8 mouse cellular contexts compared by ENCODE assay signal in genomic region chr11:48788311-48789089, GRCm38 (mm10). TPM values are rescaled to one million over a fixed set of nuclear protein-coding genes. Genes with fewer than 3 reads are reported as not detected.
A peak's percentile ranks its signal among the peaks of the same experiment; 100 is the strongest.
DNase-seq lines count a peak whose midpoint lies in the region; ATAC-seq and TF ChIP-seq lines count a peak whose summit lies in the region.

No protein-coding gene starts in this region.

- peaks cover 4% of the 10 kb centered on the region for H3K9me3 ChIP-seq in G1E (replicated peaks)
- H3K9me3 ChIP-seq in forebrain, embryonic 11.5 days (ENCODE audit: control insufficient read depth, low read length) = no peaks in the 10 kb centered on the region
- no peaks in the 10 kb centered on the region for H3K9me3 ChIP-seq in heart, postnatal 0 days (replicated peaks; ENCODE audit: control insufficient read depth, low read length)
- H3K9me3 ChIP-seq in liver, postnatal 0 days (ENCODE audit: low read length) = no peaks in the 10 kb centered on the region
- no peaks in the 10 kb centered on the region for H3K9me3 ChIP-seq in neural tube, embryonic 13.5 days

- H3K27me3 ChIP-seq in G1E (ENCODE audit: insufficient read depth, low read length) = no peaks in the 10 kb centered on the region
- H3K27me3 ChIP-seq in forebrain, embryonic 11.5 days (ENCODE audit: control insufficient read depth, insufficient read depth, low read length) = no peaks in the 10 kb centered on the region
- no peaks in the 10 kb centered on the region for H3K27me3 ChIP-seq in heart, postnatal 0 days (ENCODE audit: control insufficient read depth, insufficient read depth, low read length)
- H3K27me3 ChIP-seq in liver, postnatal 0 days (ENCODE audit: insufficient read depth, low read length) = no peaks in the 10 kb centered on the region
- no peaks in the 10 kb centered on the region for H3K27me3 ChIP-seq in neural tube, embryonic 13.5 days
- no peaks in the 10 kb centered on the region for H3K27me3 ChIP-seq in thymus, adult 2 months (ENCODE audit: control insufficient read depth, insufficient read depth, low read length)

- WGBS in forebrain, embryonic 11.5 days = 8% methylated on average over 16 of the region's 16 CpGs
- 7% methylated on average over 16 of the region's 16 CpGs for WGBS in heart, postnatal 0 days
- WGBS in liver, postnatal 0 days (ENCODE audit: insufficient replicate concordance) = 5% methylated on average over 16 of the region's 16 CpGs
- WGBS in neural tube, embryonic 13.5 days = 10% methylated on average over 16 of the region's 16 CpGs
- WGBS in thymus, adult 2 months = 3% methylated on average over 16 of the region's 16 CpGs

- no peak for ATAC-seq in G1E (ENCODE audit: extremely low read depth, insufficient number of reproducible peaks, low FRiP score, poor library complexity, severe bottlenecking)
- ATAC-seq in forebrain, embryonic 11.5 days (replicated peaks; ENCODE audit: low FRiP score) = peak; percentile 72
- ATAC-seq in heart, postnatal 0 days (ENCODE audit: insufficient read depth, low read depth) = peak; percentile 40; the same call in 1 of the 2 replicates
- peak; percentile 55 for ATAC-seq in liver, postnatal 0 days
- ATAC-seq in neural tube, embryonic 13.5 days (ENCODE audit: low read depth) = peak; percentile 84

- TF ChIP-seq POLR2A in thymus, adult 2 months (IDR thresholded peaks at IDR 0.05; ENCODE audit: control insufficient read depth, extremely low read depth, insufficient read depth, low read length, poor library complexity) = no peak

- H3K27ac ChIP-seq in forebrain, embryonic 11.5 days (ENCODE audit: low read depth, low read length) = no peak overlapping the region
- H3K27ac ChIP-seq in heart, postnatal 0 days (ENCODE audit: low read depth) = no peak overlapping the region
- peak overlapping the region; percentile 36 for H3K27ac ChIP-seq in liver, postnatal 0 days (ENCODE audit: low read depth)
- H3K27ac ChIP-seq in neural tube, embryonic 13.5 days (replicated peaks) = no peak overlapping the region
- peak overlapping the region; percentile 57; the same call in 1 of the 2 replicates for H3K27ac ChIP-seq in thymus, adult 2 months (ENCODE audit: control insufficient read depth, insufficient read depth, low read length)

- H3K36me3 ChIP-seq in G1E (replicated peaks) = peaks cover 3% of the 10 kb centered on the region
- no peaks in the 10 kb centered on the region for H3K36me3 ChIP-seq in forebrain, embryonic 11.5 days (ENCODE audit: control insufficient read depth, insufficient read depth, low read length)
- no peaks in the 10 kb centered on the region for H3K36me3 ChIP-seq in heart, postnatal 0 days (replicated peaks; ENCODE audit: control insufficient read depth, insufficient read depth, low read length)
- H3K36me3 ChIP-seq in liver, postnatal 0 days (replicated peaks; ENCODE audit: insufficient read depth, low read length) = no peaks in the 10 kb centered on the region
- no peaks in the 10 kb centered on the region for H3K36me3 ChIP-seq in neural tube, embryonic 13.5 days
- no peaks in the 10 kb centered on the region for H3K36me3 ChIP-seq in thymus, adult 2 months (ENCODE audit: control insufficient read depth, insufficient read depth, low read length)

- H3K4me2 ChIP-seq in forebrain, embryonic 11.5 days (ENCODE audit: low read depth, low read length, severe bottlenecking) = peak overlapping the region; percentile 50
- peak overlapping the region; percentile 59 for H3K4me2 ChIP-seq in heart, postnatal 0 days (ENCODE audit: low read depth, low read length)
- peak overlapping the region; percentile 71 for H3K4me2 ChIP-seq in liver, postnatal 0 days (ENCODE audit: low read depth, low read length)
- peak overlapping the region; percentile 54 for H3K4me2 ChIP-seq in neural tube, embryonic 13.5 days

- peak overlapping the region; percentile 49 for H3K9ac ChIP-seq in forebrain, embryonic 11.5 days (ENCODE audit: low read length)
- H3K9ac ChIP-seq in heart, postnatal 0 days (replicated peaks; ENCODE audit: low read depth, low read length) = 0 out of 2 replicates have a peak overlapping the region, but pooled peaks have one; percentile 7
- 0 out of 2 replicates have a peak overlapping the region, but pooled peaks have one; percentile 5 for H3K9ac ChIP-seq in liver, postnatal 0 days (replicated peaks)
- peak overlapping the region; percentile 69 for H3K9ac ChIP-seq in neural tube, embryonic 13.5 days

- DNase-seq in G1E (ENCODE audit: low spot score) = no peak
- DNase-seq in c-Kit-positive CD71-positive TER-119-positive erythroid progenitor cells, embryonic 14.5 days (ENCODE audit: low spot score) = peak; percentile 83
- peak; percentile 82 for DNase-seq in forebrain, embryonic 11.5 days (ENCODE audit: low spot score)
- DNase-seq in heart, postnatal 0 days (ENCODE audit: low spot score) = peak; percentile 86
- peak; percentile 82 to 92 for DNase-seq in kidney, postnatal 36 days
- DNase-seq in liver, postnatal 0 days = peak; percentile 82
- DNase-seq in thymus, adult 2 months = peak; percentile 68

- TF ChIP-seq CTCF in G1E (IDR thresholded peaks at IDR 0.05; ENCODE audit: low read depth, low read length) = peak; percentile 21; the same call in 1 of the 2 replicates
- TF ChIP-seq CTCF in heart, postnatal 0 days (IDR thresholded peaks at IDR 0.05; ENCODE audit: low read depth) = peak; percentile 68
- peak; percentile 83 for TF ChIP-seq CTCF in liver, postnatal 0 days (IDR thresholded peaks at IDR 0.05; ENCODE audit: low read depth)
- no peak for TF ChIP-seq CTCF in thymus, adult 2 months (IDR thresholded peaks at IDR 0.05; ENCODE audit: borderline replicate concordance, control insufficient read depth, extremely low read depth, insufficient read depth, low read length, poor library complexity)

- H3K4me3 ChIP-seq in G1E (ENCODE audit: low read depth, low read length) = peak overlapping the region; percentile 39; the same call in 1 of the 2 replicates
- H3K4me3 ChIP-seq in forebrain, embryonic 11.5 days (ENCODE audit: low read depth, low read length) = peak overlapping the region; percentile 33
- H3K4me3 ChIP-seq in heart, postnatal 0 days (ENCODE audit: low read depth, low read length) = peak overlapping the region; percentile 35
- peak overlapping the region; percentile 41 for H3K4me3 ChIP-seq in liver, postnatal 0 days (ENCODE audit: low read depth, low read length)
- peak overlapping the region; percentile 39 for H3K4me3 ChIP-seq in neural tube, embryonic 13.5 days
- peak overlapping the region; percentile 49 for H3K4me3 ChIP-seq in thymus, adult 2 months (ENCODE audit: control insufficient read depth, insufficient read depth, low read length)

- H3K4me1 ChIP-seq in G1E (ENCODE audit: insufficient read depth, low read depth, low read length) = peaks cover 32% of the 10 kb centered on the region
- H3K4me1 ChIP-seq in forebrain, embryonic 11.5 days (replicated peaks; ENCODE audit: control insufficient read depth, insufficient read depth, low read length) = no peaks in the 10 kb centered on the region
- peaks cover 2% of the 10 kb centered on the region; the same call in 1 of the 2 replicates for H3K4me1 ChIP-seq in heart, postnatal 0 days (ENCODE audit: control insufficient read depth, insufficient read depth)
- H3K4me1 ChIP-seq in liver, postnatal 0 days (ENCODE audit: insufficient read depth) = peaks cover 5% of the 10 kb centered on the region
- H3K4me1 ChIP-seq in neural tube, embryonic 13.5 days (replicated peaks) = 0 out of 2 replicates have a peak, but pooled peaks cover 6% of the 10 kb centered on the region
- H3K4me1 ChIP-seq in thymus, adult 2 months (replicated peaks; ENCODE audit: control insufficient read depth, insufficient read depth, low read length) = peaks cover 3% of the 10 kb centered on the region; the same call in 1 of the 2 replicates

- no peak for TF ChIP-seq EP300 in heart, postnatal 0 days (IDR thresholded peaks at IDR 0.05; ENCODE audit: low read depth)
- TF ChIP-seq EP300 in liver, postnatal 0 days (IDR thresholded peaks at IDR 0.05; ENCODE audit: low read depth) = no peak

RNA-seq across cellular contexts. Expression of gene Rack1, which starts 11.6 kb away (rescaled TPM):
- total RNA-seq in G1E (2014; fragmentation: Nextera tagmentation) (2,186 and 2,188 TPM in 2 replicates), G1E (2017) (1,964 and 2,298 TPM in 2 replicates)
- 2,955 and 7,700 TPM in 2 replicates for polyA plus RNA-seq in G1E (2012)
- polyA plus RNA-seq in forebrain, embryonic 11.5 days (2014; fragmentation: Nextera tagmentation; extraction: Ambion mirVana) = 648 and 653 TPM in 2 replicates
- 1,323 and 1,324 TPM in 2 replicates for total RNA-seq in heart, postnatal 0 days (2014; rRNA removed; ENCODE audit: low replicate concordance)
- 292 and 307 TPM in 2 replicates for polyA plus RNA-seq in heart, postnatal 0 days (2015; fragmentation: Nextera tagmentation; extraction: Ambion mirVana)
- polyA plus RNA-seq in liver, postnatal 0 days (2015; fragmentation: Nextera tagmentation; extraction: Ambion mirVana) = 397 and 398 TPM in 2 replicates
- polyA plus RNA-seq in neural tube, embryonic 13.5 days (2015; fragmentation: Nextera tagmentation; extraction: Ambion mirVana) = 411 and 432 TPM in 2 replicates
- 3,906 and 3,990 TPM in 2 replicates for polyA plus RNA-seq in thymus, adult 2 months (2012; rRNA removed)

RNA-seq across cellular contexts. Expression of gene Trim41, which starts 28.7 kb away (rescaled TPM):
- 13.8 and 20.2 TPM in 2 replicates for total RNA-seq in G1E (2014; fragmentation: Nextera tagmentation)
- total RNA-seq in G1E (2017) = 55.5 and 56.5 TPM in 2 replicates
- 50.4 and 56.6 TPM in 2 replicates for polyA plus RNA-seq in G1E (2012)
- polyA plus RNA-seq in forebrain, embryonic 11.5 days (2014; fragmentation: Nextera tagmentation; extraction: Ambion mirVana) = 4.5 and 5.6 TPM in 2 replicates
- total RNA-seq in heart, postnatal 0 days (2014; rRNA removed; ENCODE audit: low replicate concordance) = 22.7 and 39.6 TPM in 2 replicates
- 2.7 and 2.9 TPM in 2 replicates for polyA plus RNA-seq in heart, postnatal 0 days (2015; fragmentation: Nextera tagmentation; extraction: Ambion mirVana)
- 2.2 and 2.3 TPM in 2 replicates for polyA plus RNA-seq in liver, postnatal 0 days (2015; fragmentation: Nextera tagmentation; extraction: Ambion mirVana)
- 6.2 and 6.9 TPM in 2 replicates for polyA plus RNA-seq in neural tube, embryonic 13.5 days (2015; fragmentation: Nextera tagmentation; extraction: Ambion mirVana)
- 41.7 and 41.9 TPM in 2 replicates for polyA plus RNA-seq in thymus, adult 2 months (2012; rRNA removed)

RNA-seq across cellular contexts. Expression of gene Trim7, which starts 37.4 kb away (rescaled TPM):
- total RNA-seq in G1E (2014; fragmentation: Nextera tagmentation) = 1.2 and 4.0 TPM in 2 replicates
- total RNA-seq in G1E (2017) = 2.3 and 3.0 TPM in 2 replicates
- 0.59 and 0.67 TPM in 2 replicates for polyA plus RNA-seq in G1E (2012)
- polyA plus RNA-seq in forebrain, embryonic 11.5 days (2014; fragmentation: Nextera tagmentation; extraction: Ambion mirVana) = 0.51 and 2.1 TPM in 2 replicates
- 1.1 and 5.3 TPM in 2 replicates for total RNA-seq in heart, postnatal 0 days (2014; rRNA removed; ENCODE audit: low replicate concordance)
- polyA plus RNA-seq in heart, postnatal 0 days (2015; fragmentation: Nextera tagmentation; extraction: Ambion mirVana) = 1.3 and 1.9 TPM in 2 replicates
- 0.48 and 0.52 TPM in 2 replicates for polyA plus RNA-seq in liver, postnatal 0 days (2015; fragmentation: Nextera tagmentation; extraction: Ambion mirVana)
- 1.2 TPM in 2 replicates for polyA plus RNA-seq in neural tube, embryonic 13.5 days (2015; fragmentation: Nextera tagmentation; extraction: Ambion mirVana)
- 11.6 and 13.0 TPM in 2 replicates for polyA plus RNA-seq in thymus, adult 2 months (2012; rRNA removed)

RNA-seq across cellular contexts. Expression of gene Gm12184, which starts 38.0 kb away (rescaled TPM):
- 22.1 and 22.5 TPM in 2 replicates for total RNA-seq in G1E (2014; fragmentation: Nextera tagmentation)
- 15.3 and 16.3 TPM in 2 replicates for total RNA-seq in G1E (2017)
- polyA plus RNA-seq in G1E (2012) = 47.2 and 49.5 TPM in 2 replicates
- 12.3 and 12.7 TPM in 2 replicates for polyA plus RNA-seq in forebrain, embryonic 11.5 days (2014; fragmentation: Nextera tagmentation; extraction: Ambion mirVana)
- total RNA-seq in heart, postnatal 0 days (2014; rRNA removed; ENCODE audit: low replicate concordance) = 1.8 and 27.8 TPM in 2 replicates
- polyA plus RNA-seq in heart, postnatal 0 days (2015; fragmentation: Nextera tagmentation; extraction: Ambion mirVana) = 1.8 and 2.7 TPM in 2 replicates
- 4.9 and 5.0 TPM in 2 replicates for polyA plus RNA-seq in liver, postnatal 0 days (2015; fragmentation: Nextera tagmentation; extraction: Ambion mirVana)
- polyA plus RNA-seq in neural tube, embryonic 13.5 days (2015; fragmentation: Nextera tagmentation; extraction: Ambion mirVana) = 3.2 and 4.3 TPM in 2 replicates
- 8.1 and 20.2 TPM in 2 replicates for polyA plus RNA-seq in thymus, adult 2 months (2012; rRNA removed)

Comparison
In these comparisons a context has a peak if more than half of its experiments do, and no peak if none do; other contexts are left out.
1. H3K27ac ChIP-seq: peak in liver, postnatal 0 days (single experiment) and thymus, adult 2 months (single experiment); none in forebrain, embryonic 11.5 days (single experiment), heart, postnatal 0 days (single experiment) and neural tube, embryonic 13.5 days (single experiment).
2. H3K9ac ChIP-seq: peak in every context shown above with its lines; median percentile 69 in neural tube, embryonic 13.5 days; 49 in forebrain, embryonic 11.5 days; 7 in heart, postnatal 0 days; 5 in liver, postnatal 0 days.
3. Peak in every context shown above with its lines, with median percentiles within 50 percentile points of each other: H3K4me3 ChIP-seq and H3K4me2 ChIP-seq.